Mouse (Mus musculus) kidney, embryonic 15.5 days (tissue): Measurements from ENCODE around the gene Pafah2. TPM values are rescaled to one million over a fixed set of nuclear protein-coding genes. Genes with fewer than 3 reads are reported as not detected.

Source experiments
- ATAC-seq: fragments of 200-750 bp; cut with Nextera tagmentation; replicated peaks from 2 replicates; pipeline ENCODE4 v1.8.0; 2017; ENCODE audit warnings: moderate TSS enrichment; ENCODE audit not compliant: low FRiP score
- H3K27ac ChIP-seq: fragments of 300-500 bp; sonication (generic); 2 replicates; pipeline ENCODE4 v1.5.1; 2015; ENCODE audit warnings: mild to moderate bottlenecking, inconsistent platforms
- H3K27me3 ChIP-seq: fragments of 300-500 bp; sonication (generic); 2 replicates; pipeline ENCODE4 v1.6.1; 2015; ENCODE audit warnings: inconsistent platforms
- H3K36me3 ChIP-seq: fragments of 300-500 bp; sonication (generic); 2 replicates; pipeline ENCODE4 v1.6.1; 2015; ENCODE audit warnings: inconsistent platforms
- H3K4me1 ChIP-seq: fragments of 300-500 bp; sonication (generic); 2 replicates; pipeline ENCODE4 v1.6.1; 2015; ENCODE audit warnings: inconsistent platforms
- H3K4me2 ChIP-seq: fragments of 300-500 bp; sonication (generic); 2 replicates; pipeline ENCODE4 v1.6.1; 2015; ENCODE audit warnings: moderate library complexity, mild to moderate bottlenecking, inconsistent platforms
- H3K4me3 ChIP-seq: fragments of 300-500 bp; sonication (generic); replicated peaks from 2 replicates; pipeline ENCODE4 v1.5.1; 2015; ENCODE audit warnings: mild to moderate bottlenecking, inconsistent platforms
- H3K9ac ChIP-seq: fragments of 300-500 bp; sonication (generic); 2 replicates; pipeline ENCODE4 v1.6.1; 2015; ENCODE audit warnings: mild to moderate bottlenecking, inconsistent platforms
- H3K9me3 ChIP-seq: fragments of 300-500 bp; sonication (generic); replicated peaks from 2 replicates; pipeline ENCODE4 v1.6.1; 2016; ENCODE audit warnings: inconsistent platforms
- WGBS: fragments of 180-500 bp; shearing (Covaris S2); methylation state at CpG from one replicate; pipeline ENCODE4 v1.1.7; 2015; ENCODE audit warnings: mixed read lengths; 5-methylcytosine and 5-hydroxymethylcytosine counted together
- polyA plus RNA-seq: library from polyadenylated mRNA; unstranded; fragments of >200 nt; fragmentation: Nextera tagmentation; extraction: Ambion mirVana; gene quantifications from 2 replicates; pipeline ENCODE4 v1.2.1, GENCODE M21; 2015

Gene Pafah2
- polyA plus RNA-seq, 1 experiment from 2014 or later: 15.7 TPM

DNA sequence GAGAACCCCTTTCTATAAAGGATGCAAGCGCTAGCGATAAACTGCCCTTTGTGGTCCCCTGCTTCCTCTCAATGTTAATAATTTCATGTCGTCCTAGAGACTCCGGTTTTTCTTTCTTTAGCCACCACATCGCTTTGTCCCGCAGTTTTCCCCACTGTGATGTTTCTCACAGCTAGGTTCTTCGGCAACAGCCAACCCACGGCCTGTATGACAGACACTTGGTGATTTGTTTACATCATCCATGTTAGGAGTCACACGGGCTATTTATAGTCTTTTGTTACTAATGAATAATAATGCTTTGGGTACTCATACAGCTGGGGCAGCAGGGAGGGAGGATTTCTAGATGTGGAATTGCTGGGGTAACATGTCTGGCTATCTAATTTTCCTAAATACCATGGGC, 55.4 kb downstream of the Pafah2 start:
- Histone ChIP-seq H3K36me3 (no peaks in the 10 kb centered on the region), H3K9me3 (no peaks in the 10 kb centered on the region), H3K27me3 (peaks cover 54% of the 10 kb centered on the region), H3K4me3 (no peak overlapping the region), H3K4me1 (peaks cover 30% of the 10 kb centered on the region), H3K27ac (no peak overlapping the region), H3K4me2 (no peak overlapping the region), H3K9ac (no peak overlapping the region)
- no peak for ATAC-seq
- WGBS: 70% methylated on average over 9 of the region's 9 CpGs

GRCm38 (mm10) chr4:134453619-134454400, 57.7 kb downstream of the Pafah2 start:
- H3K27ac ChIP-seq: no peak overlapping the region
- 28% methylated on average over 34 of the region's 34 CpGs for WGBS
- H3K27me3 ChIP-seq: peaks cover 47% of the 10 kb centered on the region
- H3K4me3 ChIP-seq: no peak overlapping the region
- H3K4me1 ChIP-seq: peaks cover 27% of the 10 kb centered on the region
- no peak overlapping the region for H3K9ac ChIP-seq
- no peak for ATAC-seq
- H3K4me2 ChIP-seq: peak overlapping the region; percentile 35
- H3K36me3 ChIP-seq: no peaks in the 10 kb centered on the region
- H3K9me3 ChIP-seq: no peaks in the 10 kb centered on the region

GRCm38 (mm10) chr4:134455310-134455709, 59.2 kb downstream of the Pafah2 start:
- Histone ChIP-seq H3K36me3 (no peaks in the 10 kb centered on the region), H3K9ac (no peak overlapping the region), H3K4me2 (0 out of 2 replicates have a peak overlapping the region, but pooled peaks have one; percentile 4), H3K27me3 (peaks cover 41% of the 10 kb centered on the region), H3K9me3 (no peaks in the 10 kb centered on the region), H3K27ac (no peak overlapping the region), H3K4me1 (peaks cover 21% of the 10 kb centered on the region), H3K4me3 (no peak overlapping the region)
- no peak for ATAC-seq
- 25% methylated on average over 6 of the region's 6 CpGs for WGBS

GRCm38 (mm10) chr4:134457130-134457825, 61.2 kb downstream of the Pafah2 start:
- 47% methylated on average over 7 of the region's 7 CpGs for WGBS
- H3K27me3 ChIP-seq: peaks cover 23% of the 10 kb centered on the region
- H3K9ac ChIP-seq: no peak overlapping the region
- H3K9me3 ChIP-seq: no peaks in the 10 kb centered on the region
- no peak overlapping the region for H3K4me2 ChIP-seq
- no peak overlapping the region for H3K4me3 ChIP-seq
- H3K27ac ChIP-seq: no peak overlapping the region
- H3K36me3 ChIP-seq: no peaks in the 10 kb centered on the region
- ATAC-seq: no peak
- H3K4me1 ChIP-seq: peaks cover 14% of the 10 kb centered on the region

DNA sequence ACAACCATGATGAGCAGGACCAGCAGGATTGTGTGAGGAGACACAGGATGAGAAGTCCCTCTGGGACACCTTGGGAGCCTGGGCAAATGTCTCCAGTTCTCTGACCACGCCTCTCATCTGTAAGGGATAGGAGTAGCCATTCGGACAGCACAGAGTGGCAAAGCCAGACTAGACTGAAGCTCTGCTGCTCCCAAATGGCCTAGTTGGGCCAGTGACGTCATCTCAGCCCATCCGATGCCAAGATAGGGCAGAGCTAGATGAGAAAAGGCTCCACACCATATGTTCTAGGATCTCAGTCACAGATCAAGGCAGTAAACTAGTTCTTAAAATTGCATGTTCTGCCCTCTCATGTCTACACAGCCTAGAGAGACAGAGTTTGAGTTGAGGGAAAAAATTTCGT, 62.7 kb downstream of the Pafah2 start:
- H3K4me3 ChIP-seq: no peak overlapping the region
- no peaks in the 10 kb centered on the region for H3K9me3 ChIP-seq
- no peak for ATAC-seq
- no peak overlapping the region for H3K9ac ChIP-seq
- H3K4me2 ChIP-seq: no peak overlapping the region
- H3K27ac ChIP-seq: no peak overlapping the region
- 66% methylated on average over 5 of the region's 5 CpGs for WGBS
- no peaks in the 10 kb centered on the region for H3K36me3 ChIP-seq
- peaks cover 10% of the 10 kb centered on the region for H3K27me3 ChIP-seq
- peaks cover 9% of the 10 kb centered on the region for H3K4me1 ChIP-seq

DNA sequence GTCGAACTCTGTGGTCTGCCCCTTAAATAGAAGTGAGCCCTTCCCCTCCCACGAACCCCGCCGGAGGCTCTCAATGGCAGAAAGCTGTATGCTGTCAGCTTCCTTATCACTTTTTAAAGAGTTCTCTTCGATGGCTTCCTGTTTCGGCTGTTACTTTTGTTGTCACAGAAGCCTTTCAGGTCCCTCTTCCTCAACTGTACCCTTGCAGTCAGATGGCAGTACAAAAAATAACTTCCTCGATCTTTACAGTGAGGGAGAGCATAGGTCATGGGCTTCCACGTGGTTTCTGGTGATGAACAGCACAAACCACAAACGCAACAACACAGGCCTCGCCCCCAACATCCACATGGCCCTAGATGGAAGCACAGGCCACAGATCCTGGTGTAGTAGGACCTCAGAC, 64.2 kb downstream of the Pafah2 start:
- H3K4me1 ChIP-seq: peaks cover 2% of the 10 kb centered on the region; the same call in 1 of the 2 replicates
- WGBS: 63% methylated on average over 10 of the region's 10 CpGs
- no peak overlapping the region for H3K9ac ChIP-seq
- no peaks in the 10 kb centered on the region for H3K36me3 ChIP-seq
- no peak overlapping the region for H3K4me3 ChIP-seq
- H3K27ac ChIP-seq: no peak overlapping the region
- ATAC-seq: no peak
- no peaks in the 10 kb centered on the region for H3K9me3 ChIP-seq
- H3K27me3 ChIP-seq: no peaks in the 10 kb centered on the region
- no peak overlapping the region for H3K4me2 ChIP-seq

GRCm38 (mm10) chr4:134461252-134461651, 65.1 kb downstream of the Pafah2 start:
- H3K36me3 ChIP-seq: no peaks in the 10 kb centered on the region
- ATAC-seq: no peak
- H3K27me3 ChIP-seq: no peaks in the 10 kb centered on the region
- H3K27ac ChIP-seq: no peak overlapping the region
- no peak overlapping the region for H3K4me2 ChIP-seq
- H3K4me3 ChIP-seq: no peak overlapping the region
- H3K9ac ChIP-seq: no peak overlapping the region
- WGBS: 66% methylated on average over 5 of the region's 5 CpGs
- H3K4me1 ChIP-seq: no peaks in the 10 kb centered on the region
- H3K9me3 ChIP-seq: no peaks in the 10 kb centered on the region

DNA sequence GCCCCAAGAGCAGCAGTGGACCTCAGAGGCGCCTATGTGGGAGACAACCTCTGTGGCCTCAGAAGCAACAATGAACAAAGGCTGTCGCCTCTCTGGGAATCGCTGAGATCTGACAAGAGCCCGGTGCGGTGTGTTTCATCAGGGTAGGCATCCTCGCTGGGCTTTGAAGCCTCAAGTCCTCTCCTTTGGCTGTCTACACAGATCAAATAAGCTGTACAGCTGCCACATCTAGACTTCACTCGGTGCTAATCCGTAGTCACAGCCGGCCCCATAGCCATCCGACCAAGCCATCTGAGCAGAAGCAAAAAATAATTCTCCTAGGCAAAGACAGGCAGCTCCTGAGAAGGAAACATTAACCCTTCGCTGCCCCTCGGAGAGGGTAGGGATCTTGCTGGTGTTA, 69.7 kb downstream of the Pafah2 start:
- H3K4me3 ChIP-seq: no peak overlapping the region
- peaks cover 16% of the 10 kb centered on the region for H3K4me1 ChIP-seq
- no peak overlapping the region for H3K9ac ChIP-seq
- H3K27ac ChIP-seq: no peak overlapping the region
- H3K9me3 ChIP-seq: no peaks in the 10 kb centered on the region
- no peak overlapping the region for H3K4me2 ChIP-seq
- peaks cover 2% of the 10 kb centered on the region for H3K36me3 ChIP-seq
- 49% methylated on average over 12 of the region's 12 CpGs for WGBS
- H3K27me3 ChIP-seq: no peaks in the 10 kb centered on the region
- ATAC-seq: no peak

GRCm38 (mm10) chr4:134466381-134467262, 70.5 kb downstream of the Pafah2 start:
- peaks cover 22% of the 10 kb centered on the region for H3K4me1 ChIP-seq
- H3K36me3 ChIP-seq: peaks cover 10% of the 10 kb centered on the region
- 0 out of 2 replicates have a peak overlapping the region, but pooled peaks have one; percentile 63 for H3K27ac ChIP-seq
- no peak for ATAC-seq
- H3K9me3 ChIP-seq: no peaks in the 10 kb centered on the region
- peak overlapping the region; percentile 89 for H3K4me2 ChIP-seq
- WGBS: 75% methylated on average over 11 of the region's 11 CpGs
- H3K9ac ChIP-seq: 0 out of 2 replicates have a peak overlapping the region, but pooled peaks have one; percentile 91
- no peaks in the 10 kb centered on the region for H3K27me3 ChIP-seq
- no peak overlapping the region; the same call in 1 of the 2 replicates for H3K4me3 ChIP-seq

DNA sequence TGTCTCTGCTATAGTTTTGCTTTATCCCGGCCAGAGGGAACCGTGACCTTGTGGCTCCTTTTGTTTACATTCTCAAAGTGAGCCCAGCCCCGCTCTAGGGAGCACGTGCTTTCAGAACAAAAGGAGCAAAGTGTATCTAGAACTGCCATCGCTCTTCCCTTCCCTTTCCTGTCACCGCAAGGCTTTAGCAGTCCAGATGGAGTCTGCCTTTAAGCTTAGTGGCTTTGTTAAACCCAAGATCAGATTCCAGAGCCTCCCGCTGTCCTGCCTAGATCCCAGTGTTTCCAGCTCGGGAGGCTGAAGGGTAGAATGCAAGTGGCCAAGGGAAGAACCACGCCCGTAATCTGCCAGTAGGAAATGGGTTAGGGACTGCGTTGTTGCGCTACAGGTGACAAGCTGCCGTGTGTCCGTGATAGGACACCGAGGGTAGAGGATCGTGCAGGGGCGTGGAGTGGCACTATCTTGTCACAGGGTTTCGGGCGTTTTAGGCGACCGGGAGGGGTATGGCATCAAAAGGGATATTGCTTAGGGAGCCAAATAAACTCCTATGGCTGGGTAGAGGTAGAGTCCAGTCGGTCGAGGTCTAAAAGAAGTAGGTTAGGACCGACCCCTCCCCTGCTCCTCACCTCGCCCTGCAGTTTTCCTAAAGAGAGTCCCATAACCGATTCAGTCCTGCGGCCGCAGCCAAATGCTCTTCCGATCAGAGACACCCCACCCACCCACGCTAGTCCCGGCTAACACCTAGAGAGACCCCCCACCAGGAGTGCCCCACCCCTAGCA, 71.5 kb downstream of the Pafah2 start:
- Histone ChIP-seq H3K27me3 (no peaks in the 10 kb centered on the region), H3K4me2 (peak overlapping the region; percentile 89), H3K4me3 (peak overlapping the region; percentile 99), H3K27ac (peak overlapping the region; percentile 63), H3K9ac (peak overlapping the region; percentile 91), H3K36me3 (peaks cover 19% of the 10 kb centered on the region), H3K9me3 (no peaks in the 10 kb centered on the region), H3K4me1 (peaks cover 22% of the 10 kb centered on the region)
- WGBS: under 1% methylated on average over 31 of the region's 31 CpGs
- ATAC-seq: peak; percentile 3; the same call in 1 of the 2 replicates

GRCm38 (mm10) chr4:134468215-134468575, 72.1 kb downstream of the Pafah2 start, which contains the start of gene Stmn1:
Gene Stmn1, plus strand, starts transcription at chr4:134468320.
- ATAC-seq: peak; percentile 96
- H3K27ac ChIP-seq: peak within 1 kb of the TSS; percentile 97
- WGBS: under 1% methylated on average over 30 of the region's 31 CpGs
- peak within 1 kb of the TSS; percentile 89 for H3K4me2 ChIP-seq
- H3K36me3 ChIP-seq: peaks cover 24% of the 10 kb centered on the region
- peak within 1 kb of the TSS; percentile 91 for H3K9ac ChIP-seq
- H3K9me3 ChIP-seq: no peaks in the 10 kb centered on the region
- peak within 1 kb of the TSS; percentile 99 for H3K4me3 ChIP-seq
- H3K4me1 ChIP-seq: peaks cover 22% of the 10 kb centered on the region
- no peaks in the 10 kb centered on the region for H3K27me3 ChIP-seq
